Mouse (Mus musculus): Measurements from ENCODE around the gene Fmnl1. TPM values are rescaled to one million over a fixed set of nuclear protein-coding genes. Genes with fewer than 3 reads are reported as not detected.

Fmnl1 gene
- polyA plus RNA-seq, 1 experiment from 2014 or later: 3.0 TPM

DNA sequence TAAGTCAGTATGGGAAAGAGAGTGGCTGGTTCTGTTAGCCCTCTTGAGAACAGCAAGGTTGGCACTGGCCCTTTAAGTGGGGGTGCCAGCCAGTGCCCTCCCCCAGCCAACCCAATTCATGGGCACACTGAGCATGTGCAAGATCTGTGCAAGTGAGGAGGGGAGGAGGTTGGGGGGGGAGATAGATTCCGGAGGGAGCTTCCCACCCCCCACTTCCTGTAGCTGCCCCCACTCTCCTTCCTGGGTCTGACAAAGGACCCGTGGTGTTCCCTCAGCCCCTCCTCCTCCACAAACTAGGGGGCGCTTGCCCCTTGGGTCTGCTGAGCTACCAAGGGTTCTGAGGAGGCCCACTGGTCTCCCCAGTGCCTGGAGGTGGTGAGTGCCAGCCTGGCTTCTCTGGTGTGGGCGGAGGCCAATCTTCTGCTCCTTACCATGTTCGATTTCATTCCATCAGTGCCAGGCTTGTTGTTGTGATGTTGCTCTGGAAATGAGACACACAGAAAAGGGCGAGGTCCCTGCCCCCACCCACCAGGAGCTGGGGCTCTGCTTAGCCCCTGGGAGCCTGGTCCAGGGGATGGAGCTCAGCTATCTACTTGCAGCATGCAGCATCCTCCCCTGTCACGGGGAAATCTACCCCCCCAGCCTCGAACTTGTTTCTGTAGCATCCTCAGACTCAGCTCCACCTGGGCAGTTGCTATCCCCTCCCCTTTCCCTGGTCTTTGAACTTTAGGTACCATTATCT is 28.3 kb upstream of the Fmnl1 start:
- 31% methylated on average over 8 of the region's 8 CpGs for WGBS
- Histone ChIP-seq H3K9ac (peak overlapping the region; percentile 72), H3K4me1 (replicated peaks) (peaks cover 39% of the 10 kb centered on the region), H3K4me3 (peak overlapping the region; percentile 30), H3K27me3 (no peaks in the 10 kb centered on the region), H3K27ac (replicated peaks) (peak overlapping the region; percentile 90), H3K4me2 (peak overlapping the region; percentile 52), H3K9me3 (no peaks in the 10 kb centered on the region), H3K36me3 (peaks cover 23% of the 10 kb centered on the region)
- ATAC-seq (ENCODE audit: low read depth): peak; percentile 94

DNA sequence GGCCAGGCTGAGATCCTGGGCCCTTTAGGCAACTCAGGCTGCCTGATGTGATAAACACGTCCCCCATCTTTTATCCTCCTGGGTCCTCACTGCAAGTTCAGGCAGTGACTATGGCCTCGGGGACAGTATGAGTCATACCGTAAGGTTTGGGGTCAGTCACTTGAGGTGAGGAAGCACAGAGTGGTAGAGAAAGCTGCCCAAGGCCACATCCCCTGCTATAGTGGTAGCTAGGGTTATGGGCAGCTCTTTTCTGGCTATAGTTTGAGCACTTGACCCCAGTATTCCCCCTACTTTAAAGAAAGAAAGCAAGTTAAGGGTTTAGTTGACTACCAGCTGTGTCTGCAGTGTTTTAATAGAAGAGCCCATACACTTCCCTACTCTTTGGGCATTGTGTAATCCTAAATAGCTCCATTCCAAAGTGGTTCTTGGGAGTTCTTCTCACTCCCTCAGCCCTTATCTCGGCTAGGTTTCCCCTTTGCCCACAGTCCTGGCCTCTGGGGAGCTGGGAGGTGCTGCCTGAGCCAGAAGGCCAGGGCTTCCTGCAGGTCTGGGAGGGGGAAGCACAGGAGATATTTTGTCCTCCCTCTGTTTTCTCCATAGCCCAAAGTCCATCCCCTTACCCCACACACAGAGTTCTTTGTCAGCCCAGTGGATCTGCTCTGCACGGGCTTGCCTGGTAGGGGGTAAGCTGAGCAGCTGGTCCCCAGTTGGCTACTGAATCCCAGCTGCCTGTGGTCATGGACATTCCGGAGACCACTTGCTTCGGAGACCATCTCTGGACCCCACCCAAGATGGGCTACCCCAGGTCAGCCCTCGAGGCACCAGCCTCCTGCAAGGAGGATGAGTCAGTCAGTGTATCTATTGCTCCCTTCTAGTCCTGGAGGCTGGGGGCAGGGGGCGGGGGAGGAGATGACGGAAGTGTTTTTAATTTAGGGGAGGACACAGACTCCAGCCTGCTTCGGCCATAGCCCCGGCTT is 26.3 kb upstream of the Fmnl1 start:
- Histone ChIP-seq H3K9ac (no peak overlapping the region), H3K4me2 (no peak overlapping the region), H3K36me3 (peaks cover 7% of the 10 kb centered on the region), H3K27me3 (no peaks in the 10 kb centered on the region), H3K4me1 (replicated peaks) (peaks cover 39% of the 10 kb centered on the region), H3K9me3 (no peaks in the 10 kb centered on the region), H3K4me3 (no peak overlapping the region), H3K27ac (replicated peaks) (no peak overlapping the region)
- no peak for ATAC-seq (ENCODE audit: low read depth)
- 43% methylated on average over 12 of the region's 12 CpGs for WGBS

DNA sequence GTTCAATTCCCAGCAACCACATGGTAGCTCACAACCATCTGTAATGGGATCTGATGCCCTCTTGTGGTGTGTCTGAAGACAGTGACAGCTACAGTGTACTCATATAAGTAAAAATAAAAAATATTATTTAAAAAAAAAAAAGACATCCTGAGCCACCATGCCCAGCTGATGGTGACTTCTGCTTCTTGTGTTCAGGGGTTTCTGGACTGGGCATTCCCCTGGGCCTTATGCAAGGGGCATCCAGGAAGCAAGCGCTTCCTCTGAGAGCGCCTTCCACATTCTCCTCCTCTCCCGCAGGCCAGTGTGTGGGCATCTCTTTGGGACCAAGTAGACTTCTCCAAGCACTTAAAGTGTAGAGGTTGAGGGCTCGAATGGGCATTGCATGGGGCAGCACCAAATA is 24.5 kb upstream of the Fmnl1 start:
- 93% methylated on average over 4 of the region's 4 CpGs for WGBS
- H3K27ac ChIP-seq (replicated peaks): no peak overlapping the region

DNA sequence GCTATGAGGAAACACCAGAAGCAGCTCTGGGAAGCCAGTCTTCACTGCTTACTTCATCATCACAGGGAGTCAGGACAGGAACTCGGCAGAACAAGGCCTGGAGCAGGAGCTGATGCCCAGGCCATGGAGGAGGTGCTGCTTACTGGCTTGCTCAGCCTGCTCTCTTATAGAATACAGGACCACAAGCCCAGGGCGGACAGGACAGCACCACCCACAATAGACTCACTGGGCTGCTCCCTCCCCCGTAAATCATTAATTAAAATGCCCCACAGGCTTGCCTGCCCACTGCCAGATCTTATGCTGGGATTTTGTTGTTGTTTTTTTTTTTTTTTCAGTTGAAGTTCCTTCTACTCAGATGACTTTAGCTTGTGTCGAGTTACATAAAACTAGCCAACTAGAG is 23.1 kb upstream of the Fmnl1 start:
- Histone ChIP-seq H3K4me1 (replicated peaks) (peaks cover 18% of the 10 kb centered on the region), H3K27me3 (no peaks in the 10 kb centered on the region)
- ATAC-seq (ENCODE audit: low read depth): no peak

More for the DNA sequence above, 24.5 kb upstream of the Fmnl1 start:
- no peak for ATAC-seq (ENCODE audit: low read depth)
- Histone ChIP-seq H3K9ac (no peak overlapping the region), H3K4me2 (no peak overlapping the region), H3K9me3 (no peaks in the 10 kb centered on the region), H3K36me3 (no peaks in the 10 kb centered on the region), H3K4me3 (no peak overlapping the region), H3K4me1 (replicated peaks) (peaks cover 31% of the 10 kb centered on the region), H3K27me3 (no peaks in the 10 kb centered on the region)

DNA sequence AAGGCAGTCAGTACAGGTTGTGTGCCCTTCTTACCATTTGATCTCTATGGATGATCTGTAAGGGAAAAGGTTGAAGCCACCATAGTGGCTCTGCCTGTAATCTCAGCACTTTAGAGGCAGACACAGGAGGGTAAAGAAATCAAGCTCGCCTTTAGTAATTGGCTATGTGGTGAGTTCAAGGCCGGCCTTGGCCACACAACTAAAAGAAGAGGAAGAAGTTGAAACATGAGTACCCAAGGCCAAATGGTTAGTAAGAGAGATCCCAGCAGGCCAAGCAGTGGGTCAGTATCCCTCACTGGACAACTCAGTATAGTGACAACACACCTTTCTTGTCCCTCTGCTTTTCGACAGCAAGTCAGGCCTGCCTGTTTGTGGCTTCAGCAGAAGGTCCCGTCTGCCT is 21.1 kb upstream of the Fmnl1 start:
- Histone ChIP-seq H3K9ac (no peak overlapping the region), H3K9me3 (no peaks in the 10 kb centered on the region), H3K36me3 (no peaks in the 10 kb centered on the region), H3K27me3 (no peaks in the 10 kb centered on the region), H3K4me1 (replicated peaks) (peaks cover 6% of the 10 kb centered on the region), H3K27ac (replicated peaks) (no peak overlapping the region), H3K4me3 (no peak overlapping the region), H3K4me2 (no peak overlapping the region)
- 86% methylated on average over 4 of the region's 4 CpGs for WGBS
- ATAC-seq (ENCODE audit: low read depth): no peak

More for the DNA sequence above, 23.1 kb upstream of the Fmnl1 start:
- 74% methylated on average over 4 of the region's 4 CpGs for WGBS
- Histone ChIP-seq H3K36me3 (no peaks in the 10 kb centered on the region), H3K9ac (no peak overlapping the region), H3K27ac (replicated peaks) (no peak overlapping the region), H3K4me3 (no peak overlapping the region), H3K9me3 (no peaks in the 10 kb centered on the region), H3K4me2 (no peak overlapping the region)

DNA sequence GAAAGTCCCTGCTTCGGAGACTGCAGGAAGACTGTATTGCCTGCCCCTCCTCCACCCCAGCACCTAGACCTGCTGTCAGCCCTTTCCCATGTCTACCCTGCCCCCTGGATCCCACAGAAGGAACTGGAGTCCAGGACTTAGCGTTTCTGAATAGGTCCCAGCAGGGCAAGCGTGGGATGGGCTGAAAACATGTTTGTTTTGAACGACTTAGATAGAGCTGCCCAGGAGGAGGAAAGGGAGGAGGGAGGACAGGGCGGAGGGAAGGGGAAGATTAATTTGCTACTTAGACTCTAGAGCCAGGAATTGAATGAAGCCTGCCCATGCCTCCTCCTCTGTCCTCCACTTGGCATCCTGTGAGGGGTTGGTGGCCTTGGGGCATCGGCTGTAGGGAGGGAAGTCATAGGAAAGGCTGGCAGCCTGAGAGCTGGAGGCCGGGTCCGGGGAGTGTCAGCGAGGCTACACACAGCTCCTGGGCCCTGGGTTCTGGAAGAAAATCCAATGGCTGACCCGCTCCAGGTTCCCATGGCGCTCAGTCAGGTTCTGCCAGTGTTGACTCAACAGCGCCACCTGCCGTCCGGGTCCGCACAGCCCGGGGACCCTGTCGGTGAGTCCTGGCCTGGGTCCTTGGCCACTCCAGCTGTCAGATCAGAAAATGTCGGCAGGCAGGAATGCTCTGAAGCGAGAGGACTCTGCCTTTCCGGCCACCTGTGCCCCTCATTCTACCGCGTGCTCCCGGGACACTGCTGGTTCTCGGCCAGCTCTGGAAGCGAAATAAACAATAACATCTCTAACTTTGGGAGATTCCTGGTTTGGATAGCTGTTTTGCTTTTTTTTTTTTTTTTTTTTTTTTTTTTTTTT is 12.1 kb upstream of the Fmnl1 start:
- peak; percentile 96 for ATAC-seq (ENCODE audit: low read depth)
- peaks cover 10% of the 10 kb centered on the region for H3K4me1 ChIP-seq (replicated peaks)
- 0 out of 2 replicates have a peak overlapping the region, but pooled peaks have one; percentile 6 for H3K9ac ChIP-seq
- no peaks in the 10 kb centered on the region for H3K27me3 ChIP-seq
- H3K4me3 ChIP-seq: peak overlapping the region; percentile 18
- 1% methylated on average over 25 of the region's 25 CpGs for WGBS
- H3K4me2 ChIP-seq: peak overlapping the region; percentile 46
- no peaks in the 10 kb centered on the region for H3K36me3 ChIP-seq
- no peak overlapping the region for H3K27ac ChIP-seq (replicated peaks)
- peaks cover 5% of the 10 kb centered on the region; the same call in 1 of the 2 replicates for H3K9me3 ChIP-seq

DNA sequence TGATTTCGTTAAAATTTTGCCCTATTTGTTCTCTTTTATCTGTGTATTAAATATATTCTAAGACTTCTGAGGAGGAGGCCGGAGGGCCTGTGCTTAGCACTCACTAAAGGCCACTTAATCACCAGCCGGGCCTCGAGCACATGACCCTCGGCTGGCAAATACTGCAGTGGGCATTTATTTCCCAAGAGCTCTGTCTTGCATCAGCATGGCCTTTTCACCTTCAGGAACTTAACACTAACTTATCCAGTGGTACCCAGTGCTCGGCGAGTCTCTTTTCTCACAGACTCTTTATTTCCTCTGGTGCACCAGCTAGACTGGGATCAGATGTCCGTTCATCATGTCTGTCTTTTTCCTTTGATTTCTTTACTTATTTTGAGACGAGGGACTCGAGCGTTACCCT is 10.2 kb upstream of the Fmnl1 start:
- H3K27ac ChIP-seq (replicated peaks): no peak overlapping the region
- H3K9me3 ChIP-seq: peaks cover 5% of the 10 kb centered on the region; the same call in 1 of the 2 replicates
- H3K4me1 ChIP-seq (replicated peaks): peaks cover 10% of the 10 kb centered on the region
- no peaks in the 10 kb centered on the region for H3K36me3 ChIP-seq
- no peaks in the 10 kb centered on the region for H3K27me3 ChIP-seq
- no peak overlapping the region for H3K4me2 ChIP-seq
- ATAC-seq (ENCODE audit: low read depth): no peak
- no peak overlapping the region for H3K4me3 ChIP-seq
- WGBS: 88% methylated on average over 11 of the region's 11 CpGs
- no peak overlapping the region for H3K9ac ChIP-seq

DNA sequence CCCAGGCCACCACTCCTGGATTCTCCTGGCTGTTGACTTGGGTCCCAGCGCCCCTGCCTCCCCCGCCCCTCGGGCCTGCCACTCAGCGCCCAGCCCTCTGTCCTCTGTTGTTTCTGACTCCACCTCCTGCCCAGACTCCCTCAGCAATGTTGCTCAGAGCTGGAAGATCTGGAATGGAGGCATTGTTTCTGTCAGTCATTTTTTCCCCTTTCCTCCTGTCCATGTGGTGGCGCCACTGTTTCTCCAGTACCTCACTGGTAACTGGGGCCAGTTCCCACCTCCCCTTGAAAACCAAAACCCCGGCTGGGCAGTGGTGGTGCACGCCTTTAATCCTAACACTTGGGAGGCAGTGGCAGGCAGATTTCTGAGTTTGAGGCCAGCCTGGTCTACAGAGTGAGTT is 9.5 kb upstream of the Fmnl1 start:
- H3K4me1 ChIP-seq (replicated peaks): peaks cover 10% of the 10 kb centered on the region
- ATAC-seq (ENCODE audit: low read depth): no peak
- H3K4me2 ChIP-seq: no peak overlapping the region
- WGBS: 76% methylated on average over 7 of the region's 7 CpGs
- no peak overlapping the region for H3K9ac ChIP-seq
- no peak overlapping the region for H3K4me3 ChIP-seq
- H3K9me3 ChIP-seq: no peaks in the 10 kb centered on the region
- no peaks in the 10 kb centered on the region for H3K36me3 ChIP-seq
- no peaks in the 10 kb centered on the region for H3K27me3 ChIP-seq
- H3K27ac ChIP-seq (replicated peaks): no peak overlapping the region

DNA sequence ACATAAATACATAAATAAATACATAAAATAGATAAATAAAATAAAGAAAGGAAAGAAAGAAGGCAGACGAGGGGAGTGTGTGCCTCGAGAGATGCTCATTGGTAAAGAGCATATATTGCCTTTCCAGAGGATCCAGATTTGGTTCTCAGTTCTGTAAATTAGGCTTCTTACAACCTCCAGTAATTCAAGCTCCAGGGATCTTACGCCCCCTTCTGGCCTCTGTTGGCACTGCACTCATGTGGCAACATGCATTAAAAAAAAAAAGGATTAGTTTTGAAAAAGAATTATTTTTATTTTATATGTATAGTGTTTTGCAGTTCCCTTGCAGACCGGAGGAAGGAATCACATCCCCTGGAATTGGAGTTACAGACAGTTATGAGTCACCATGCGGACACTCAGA is 8.8 kb upstream of the Fmnl1 start:
- Histone ChIP-seq H3K4me2 (no peak overlapping the region), H3K9me3 (no peaks in the 10 kb centered on the region), H3K27ac (replicated peaks) (no peak overlapping the region), H3K36me3 (no peaks in the 10 kb centered on the region), H3K4me1 (replicated peaks) (peaks cover 10% of the 10 kb centered on the region), H3K4me3 (no peak overlapping the region), H3K9ac (no peak overlapping the region), H3K27me3 (no peaks in the 10 kb centered on the region)
- 93% methylated on average over 5 of the region's 5 CpGs for WGBS
- ATAC-seq (ENCODE audit: low read depth): no peak

DNA sequence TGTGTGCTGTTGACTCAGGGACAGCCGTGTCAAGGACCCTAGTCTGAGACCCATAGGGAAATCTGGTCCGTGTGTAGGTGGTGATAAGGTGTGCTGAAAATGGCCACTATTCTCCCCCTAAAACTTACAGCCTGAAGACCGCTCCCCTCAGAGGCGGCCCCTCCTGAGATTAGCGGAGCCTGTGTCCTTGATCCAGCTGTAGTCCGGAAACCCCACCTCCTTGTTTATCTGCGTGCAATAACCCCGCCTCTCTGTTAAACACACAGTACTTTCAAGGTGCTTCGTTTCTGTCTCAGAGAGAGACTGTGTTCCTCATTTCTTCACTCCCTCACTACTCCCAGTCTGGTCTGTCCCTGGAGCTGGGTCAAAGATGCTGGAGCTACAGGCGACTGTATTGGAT is 6.5 kb upstream of the Fmnl1 start:
- H3K36me3 ChIP-seq: no peaks in the 10 kb centered on the region
- peaks cover 16% of the 10 kb centered on the region for H3K27me3 ChIP-seq
- no peak overlapping the region for H3K9ac ChIP-seq
- no peak for ATAC-seq (ENCODE audit: low read depth)
- H3K4me3 ChIP-seq: no peak overlapping the region
- H3K9me3 ChIP-seq: no peaks in the 10 kb centered on the region
- H3K27ac ChIP-seq (replicated peaks): no peak overlapping the region
- no peak overlapping the region for H3K4me2 ChIP-seq
- WGBS: 29% methylated on average over 10 of the region's 10 CpGs
- H3K4me1 ChIP-seq (replicated peaks): no peaks in the 10 kb centered on the region

DNA sequence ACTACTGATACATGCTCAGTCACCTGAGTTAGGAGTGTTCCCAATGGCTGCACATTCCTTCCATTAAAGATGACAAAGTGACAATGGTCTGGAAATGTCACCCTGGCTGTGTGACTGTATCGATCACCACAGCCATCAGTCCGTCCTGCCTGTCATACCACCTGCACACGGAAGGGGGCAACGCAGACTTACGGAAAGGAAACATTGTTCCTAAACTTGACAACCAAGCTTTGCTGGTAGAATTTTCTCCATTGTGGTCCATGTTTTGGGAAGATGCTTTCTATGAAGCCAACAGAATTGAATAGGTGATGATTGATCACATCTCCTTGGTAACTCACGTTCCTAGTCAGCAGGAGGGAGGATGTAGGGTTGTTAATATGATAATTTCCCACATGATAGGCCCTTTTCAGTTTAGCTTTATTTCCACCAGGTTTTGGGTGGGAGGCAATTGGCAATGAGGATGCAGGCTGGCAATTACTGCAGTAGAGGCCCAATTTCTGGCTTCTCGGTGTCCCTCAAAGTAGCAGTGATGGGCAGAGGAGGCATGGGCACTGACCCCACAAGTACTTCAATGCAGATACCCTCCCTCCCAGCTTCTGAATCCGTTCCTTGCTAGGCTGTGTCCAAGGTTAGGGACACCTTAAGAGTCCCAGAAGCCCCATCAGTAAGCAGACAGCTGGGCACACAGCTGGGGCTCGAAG is 2.1 kb upstream of the Fmnl1 start:
- no peak overlapping the region for H3K27ac ChIP-seq (replicated peaks)
- ATAC-seq (ENCODE audit: low read depth): no peak
- peaks cover 25% of the 10 kb centered on the region for H3K4me1 ChIP-seq (replicated peaks)
- no peak overlapping the region for H3K4me2 ChIP-seq
- H3K9me3 ChIP-seq: no peaks in the 10 kb centered on the region
- H3K9ac ChIP-seq: no peak overlapping the region
- no peak overlapping the region for H3K4me3 ChIP-seq
- peaks cover 60% of the 10 kb centered on the region for H3K27me3 ChIP-seq
- WGBS: 23% methylated on average over 9 of the region's 9 CpGs
- H3K36me3 ChIP-seq: no peaks in the 10 kb centered on the region
